Mouse (Mus musculus): Measurements from ENCODE around the gene Rhou. TPM values are rescaled to one million over a fixed set of nuclear protein-coding genes. Genes with fewer than 3 reads are reported as not detected.

The Rhou gene
- polyA plus RNA-seq, 1 experiment from 2014 or later = 15.7 TPM

- H3K9ac ChIP-seq (ENCODE audit: low read length) = peak overlapping the region; percentile 31
- 16% methylated on average over 25 of the region's 25 CpGs for WGBS
- peak overlapping the region; percentile 37 for H3K4me2 ChIP-seq (ENCODE audit: low read depth)
- H3K27me3 ChIP-seq (ENCODE audit: control insufficient read depth, insufficient read depth, low read length) = no peaks in the 10 kb centered on the region
- ATAC-seq (ENCODE audit: insufficient read depth, low FRiP score, low TSS enrichment) (no peak), DNase-seq (ENCODE audit: low spot score) (peak; percentile 67)
- no peaks in the 10 kb centered on the region for H3K9me3 ChIP-seq (ENCODE audit: control insufficient read depth, low read length)
- no peak overlapping the region for H3K27ac ChIP-seq (ENCODE audit: low read depth, low read length)
- H3K36me3 ChIP-seq (ENCODE audit: control insufficient read depth, insufficient read depth, low read length) = no peaks in the 10 kb centered on the region
- no peaks in the 10 kb centered on the region for H3K4me1 ChIP-seq (ENCODE audit: control insufficient read depth, insufficient read depth, low read length)
- H3K4me3 ChIP-seq (ENCODE audit: low read depth, low read length) = peak overlapping the region; percentile 24; the same call in 1 of the 2 replicates
These were observed 10.2 kb upstream of the Rhou start for GRCm38 (mm10) chr8:123643330-123644051.

DNA sequence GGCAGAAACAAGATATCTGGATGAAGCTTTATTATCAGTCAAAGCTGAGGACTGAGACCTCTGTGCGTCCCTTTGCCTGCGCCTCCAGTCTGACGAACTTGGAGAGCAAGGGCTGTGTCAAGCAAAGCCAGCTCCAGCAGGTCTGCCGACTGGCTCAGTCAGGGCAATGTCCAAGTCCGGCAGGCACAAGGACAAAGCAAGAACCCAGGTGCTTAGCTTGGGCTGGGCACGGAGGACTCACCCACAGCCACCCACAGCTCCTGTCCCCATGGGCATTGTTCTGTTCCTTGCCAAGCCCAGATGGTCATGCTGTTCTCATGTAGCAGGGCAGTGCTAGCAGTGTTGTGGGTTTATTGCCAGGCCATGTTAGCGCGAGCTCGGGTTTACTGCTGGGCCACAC is 8.5 kb upstream of the Rhou start:
- Histone ChIP-seq H3K36me3 (ENCODE audit: control insufficient read depth, insufficient read depth, low read length) (no peaks in the 10 kb centered on the region), H3K4me3 (ENCODE audit: low read depth, low read length) (no peak overlapping the region), H3K4me2 (ENCODE audit: low read depth) (no peak overlapping the region), H3K9me3 (ENCODE audit: control insufficient read depth, low read length) (no peaks in the 10 kb centered on the region), H3K9ac (ENCODE audit: low read length) (no peak overlapping the region), H3K27me3 (ENCODE audit: control insufficient read depth, insufficient read depth, low read length) (no peaks in the 10 kb centered on the region), H3K4me1 (ENCODE audit: control insufficient read depth, insufficient read depth, low read length) (no peaks in the 10 kb centered on the region), H3K27ac (ENCODE audit: low read depth, low read length) (no peak overlapping the region)
- 59% methylated on average over 9 of the region's 9 CpGs for WGBS
- no peak for ATAC-seq (ENCODE audit: insufficient read depth, low FRiP score, low TSS enrichment)
- DNase-seq (ENCODE audit: low spot score) = no peak

DNA sequence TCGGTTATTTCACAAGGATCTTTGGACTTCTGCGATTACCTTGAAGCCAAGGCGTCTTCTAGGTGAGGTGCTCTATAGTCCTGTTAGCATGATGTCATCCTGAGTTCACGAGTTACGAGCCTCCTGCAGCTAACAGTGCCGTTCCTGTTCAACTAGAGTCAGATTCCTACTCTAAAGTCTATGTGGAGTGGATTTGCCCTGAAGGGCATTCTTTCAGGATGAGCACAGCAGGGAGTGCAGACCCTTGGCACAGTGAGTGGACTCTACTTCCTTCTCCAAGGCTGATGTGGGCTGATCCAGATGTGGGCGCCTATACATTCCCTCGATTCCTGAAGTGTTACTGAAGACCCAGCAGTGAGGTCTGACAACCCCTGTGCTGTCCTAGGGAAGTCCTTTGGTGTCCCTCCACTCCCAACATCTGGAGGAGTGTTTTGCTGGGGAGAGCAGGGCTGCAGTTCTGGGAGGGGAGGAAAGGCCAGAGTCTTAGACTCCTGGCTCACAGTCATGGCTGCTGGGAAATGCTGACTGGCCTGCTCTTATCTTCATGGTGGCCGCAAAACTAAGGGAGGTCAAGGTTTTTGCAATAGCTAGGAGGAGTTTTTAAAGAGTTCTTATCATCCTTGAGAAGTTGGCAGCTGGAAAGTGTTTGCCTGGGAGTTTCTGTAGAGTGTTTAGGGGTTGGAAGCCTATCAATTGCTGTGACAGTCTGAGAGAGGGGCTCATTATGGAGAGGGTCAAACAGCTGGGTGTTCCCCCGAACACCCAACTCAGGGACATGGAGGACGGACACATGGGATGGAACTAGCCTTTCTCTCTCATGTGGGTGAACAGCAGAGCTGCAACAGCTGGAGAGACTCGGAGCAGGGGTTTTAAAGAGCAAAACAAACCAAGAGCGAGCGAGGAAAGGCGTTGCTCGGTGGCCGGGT is 5.2 kb upstream of the Rhou start:
- Histone ChIP-seq H3K4me3 (ENCODE audit: low read depth, low read length) (no peak overlapping the region), H3K27ac (ENCODE audit: low read depth, low read length) (no peak overlapping the region), H3K9ac (ENCODE audit: low read length) (no peak overlapping the region), H3K4me2 (ENCODE audit: low read depth) (no peak overlapping the region), H3K27me3 (ENCODE audit: control insufficient read depth, insufficient read depth, low read length) (no peaks in the 10 kb centered on the region), H3K36me3 (ENCODE audit: control insufficient read depth, insufficient read depth, low read length) (no peaks in the 10 kb centered on the region), H3K4me1 (ENCODE audit: control insufficient read depth, insufficient read depth, low read length) (no peaks in the 10 kb centered on the region), H3K9me3 (ENCODE audit: control insufficient read depth, low read length) (no peaks in the 10 kb centered on the region)
- DNase-seq (ENCODE audit: low spot score) (no peak), ATAC-seq (ENCODE audit: insufficient read depth, low FRiP score, low TSS enrichment) (no peak)
- WGBS = 77% methylated on average over 17 of the region's 17 CpGs

GRCm38 (mm10) chr8:123649483-123649882 is 4.2 kb upstream of the Rhou start:
- no peak overlapping the region for H3K27ac ChIP-seq (ENCODE audit: low read depth, low read length)
- H3K9ac ChIP-seq (ENCODE audit: low read length) = no peak overlapping the region
- no peaks in the 10 kb centered on the region for H3K36me3 ChIP-seq (ENCODE audit: control insufficient read depth, insufficient read depth, low read length)
- WGBS = 91% methylated on average over 12 of the region's 12 CpGs
- no peaks in the 10 kb centered on the region for H3K9me3 ChIP-seq (ENCODE audit: control insufficient read depth, low read length)
- DNase-seq (ENCODE audit: low spot score) (no peak), ATAC-seq (ENCODE audit: insufficient read depth, low FRiP score, low TSS enrichment) (no peak)
- H3K4me1 ChIP-seq (ENCODE audit: control insufficient read depth, insufficient read depth, low read length) = no peaks in the 10 kb centered on the region
- H3K4me3 ChIP-seq (ENCODE audit: low read depth, low read length) = no peak overlapping the region
- no peak overlapping the region for H3K4me2 ChIP-seq (ENCODE audit: low read depth)
- H3K27me3 ChIP-seq (ENCODE audit: control insufficient read depth, insufficient read depth, low read length) = no peaks in the 10 kb centered on the region

- 92% methylated on average over 5 of the region's 5 CpGs for WGBS
- no peaks in the 10 kb centered on the region for H3K9me3 ChIP-seq (ENCODE audit: control insufficient read depth, low read length)
- H3K4me1 ChIP-seq (ENCODE audit: control insufficient read depth, insufficient read depth, low read length) = peaks cover 11% of the 10 kb centered on the region
- ATAC-seq (ENCODE audit: insufficient read depth, low FRiP score, low TSS enrichment) = no peak
- no peaks in the 10 kb centered on the region for H3K36me3 ChIP-seq (ENCODE audit: control insufficient read depth, insufficient read depth, low read length)
- H3K4me3 ChIP-seq (ENCODE audit: low read depth, low read length) = no peak overlapping the region
- no peak for DNase-seq (ENCODE audit: low spot score)
- no peaks in the 10 kb centered on the region for H3K27me3 ChIP-seq (ENCODE audit: control insufficient read depth, insufficient read depth, low read length)
- H3K4me2 ChIP-seq (ENCODE audit: low read depth) = no peak overlapping the region
- H3K9ac ChIP-seq (ENCODE audit: low read length) = no peak overlapping the region
- no peak overlapping the region for H3K27ac ChIP-seq (ENCODE audit: low read depth, low read length)
These were observed 2.2 kb upstream of the Rhou start for GRCm38 (mm10) chr8:123651390-123652098.

- 63% methylated on average over 4 of the region's 4 CpGs for WGBS
- Histone ChIP-seq H3K9me3 (ENCODE audit: control insufficient read depth, low read length) (no peaks in the 10 kb centered on the region), H3K27me3 (ENCODE audit: control insufficient read depth, insufficient read depth, low read length) (no peaks in the 10 kb centered on the region), H3K36me3 (ENCODE audit: control insufficient read depth, insufficient read depth, low read length) (peaks cover 6% of the 10 kb centered on the region; the same call in 1 of the 2 replicates), H3K27ac (ENCODE audit: low read depth, low read length) (no peak overlapping the region), H3K4me2 (ENCODE audit: low read depth) (no peak overlapping the region), H3K4me1 (ENCODE audit: control insufficient read depth, insufficient read depth, low read length) (peaks cover 11% of the 10 kb centered on the region), H3K9ac (ENCODE audit: low read length) (no peak overlapping the region), H3K4me3 (ENCODE audit: low read depth, low read length) (no peak overlapping the region)
- ATAC-seq (ENCODE audit: insufficient read depth, low FRiP score, low TSS enrichment) (no peak), DNase-seq (ENCODE audit: low spot score) (no peak)
These were observed 1.1 kb upstream of the Rhou start for GRCm38 (mm10) chr8:123652641-123653040.

DNA sequence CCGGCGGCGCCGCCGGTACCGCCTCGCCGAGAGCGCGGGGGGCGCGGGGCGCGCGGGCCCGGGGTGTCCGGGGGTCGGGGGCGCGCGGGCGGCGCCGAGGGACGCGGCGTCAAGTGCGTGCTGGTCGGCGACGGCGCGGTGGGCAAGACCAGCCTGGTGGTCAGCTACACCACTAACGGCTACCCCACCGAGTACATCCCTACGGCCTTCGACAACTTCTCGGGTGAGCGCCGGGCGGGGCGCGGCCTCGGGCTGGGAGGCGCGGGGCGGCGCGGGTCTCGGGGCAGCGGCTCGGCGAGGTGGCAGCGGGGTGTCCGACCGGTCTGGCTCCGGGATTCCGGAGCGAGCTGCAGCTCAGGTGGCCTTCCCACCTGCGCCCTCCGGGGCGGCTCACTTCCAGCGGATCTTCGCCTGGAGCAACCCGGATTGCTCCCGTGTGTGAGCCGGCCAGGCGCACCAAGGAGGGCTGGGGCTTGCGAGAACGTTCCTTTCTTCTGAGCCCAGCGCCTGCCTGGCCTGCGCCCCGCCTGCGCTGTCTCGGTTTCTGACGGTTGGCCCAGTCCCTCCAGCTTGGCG is 353 bp downstream of the Rhou start:
- Histone ChIP-seq H3K4me2 (ENCODE audit: low read depth) (peak overlapping the region; percentile 66), H3K9me3 (ENCODE audit: control insufficient read depth, low read length) (no peaks in the 10 kb centered on the region), H3K36me3 (ENCODE audit: control insufficient read depth, insufficient read depth, low read length) (peaks cover 6% of the 10 kb centered on the region), H3K9ac (ENCODE audit: low read length) (peak overlapping the region; percentile 92), H3K27me3 (ENCODE audit: control insufficient read depth, insufficient read depth, low read length) (no peaks in the 10 kb centered on the region), H3K4me3 (ENCODE audit: low read depth, low read length) (peak overlapping the region; percentile 81), H3K4me1 (ENCODE audit: control insufficient read depth, insufficient read depth, low read length) (peaks cover 11% of the 10 kb centered on the region), H3K27ac (ENCODE audit: low read depth, low read length) (peak overlapping the region; percentile 96)
- ATAC-seq (ENCODE audit: insufficient read depth, low FRiP score, low TSS enrichment) (peak; percentile 76), DNase-seq (ENCODE audit: low spot score) (peak; percentile 76)
- under 1% methylated on average over 43 of the region's 77 CpGs for WGBS

- DNase-seq (ENCODE audit: low spot score) (no peak), ATAC-seq (ENCODE audit: insufficient read depth, low FRiP score, low TSS enrichment) (no peak)
- H3K4me2 ChIP-seq (ENCODE audit: low read depth) = peak overlapping the region; percentile 66
- WGBS = 9% methylated on average over 5 of the region's 5 CpGs
- H3K36me3 ChIP-seq (ENCODE audit: control insufficient read depth, insufficient read depth, low read length) = peaks cover 6% of the 10 kb centered on the region
- peaks cover 11% of the 10 kb centered on the region for H3K4me1 ChIP-seq (ENCODE audit: control insufficient read depth, insufficient read depth, low read length)
- H3K9ac ChIP-seq (ENCODE audit: low read length) = peak overlapping the region; percentile 51
- no peaks in the 10 kb centered on the region for H3K27me3 ChIP-seq (ENCODE audit: control insufficient read depth, insufficient read depth, low read length)
- H3K27ac ChIP-seq (ENCODE audit: low read depth, low read length) = no peak overlapping the region
- no peaks in the 10 kb centered on the region for H3K9me3 ChIP-seq (ENCODE audit: control insufficient read depth, low read length)
- H3K4me3 ChIP-seq (ENCODE audit: low read depth, low read length) = peak overlapping the region; percentile 81
These were observed 1.0 kb downstream of the Rhou start for GRCm38 (mm10) chr8:123654763-123655162.
